13 mouse cellular contexts compared by ENCODE assay signal in the genomic region with DNA sequence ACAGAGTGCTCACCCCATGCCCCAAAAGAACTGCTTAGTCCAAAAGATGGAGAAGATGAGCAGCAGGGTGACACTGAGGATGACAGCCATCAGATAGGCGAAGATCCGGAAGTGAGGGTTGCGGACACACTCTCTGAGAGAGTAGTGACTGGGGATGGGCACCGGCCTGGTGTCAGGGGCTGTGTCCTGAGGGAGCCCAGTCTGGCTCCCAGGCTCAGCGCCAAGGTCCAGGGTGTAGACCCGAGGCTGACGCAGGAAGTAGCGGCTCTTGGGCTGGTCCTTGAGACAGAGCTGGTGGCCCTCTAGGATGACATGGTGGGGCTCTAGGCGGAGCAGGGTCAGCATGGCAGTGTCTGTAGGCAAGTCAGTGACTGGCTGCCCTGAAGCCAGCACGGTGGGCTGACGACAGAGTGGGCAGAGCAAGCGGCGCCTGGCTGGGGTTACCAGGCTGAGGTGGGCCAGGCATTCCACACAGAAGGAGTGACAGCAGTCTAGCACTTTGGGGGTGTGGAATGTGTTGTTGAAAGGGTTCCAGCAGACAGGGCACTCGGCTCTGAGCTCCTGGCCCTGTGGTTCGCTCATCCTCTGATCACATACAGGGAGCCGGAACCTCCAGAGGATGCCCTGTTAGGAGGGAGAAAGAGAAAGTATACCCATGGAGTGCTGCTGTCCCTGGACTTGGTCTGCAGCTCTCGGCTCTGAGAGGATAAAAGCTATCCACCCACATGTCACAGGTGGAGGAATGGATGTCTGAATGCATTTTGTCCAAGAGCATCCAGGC. TPM values are rescaled to one million over a fixed set of nuclear protein-coding genes. Genes with fewer than 3 reads are reported as not detected.
DNase-seq lines count a peak whose midpoint lies in the region; ATAC-seq and TF ChIP-seq lines count a peak whose summit lies in the region.
"Had no signal": no experiment of that assay in that cellular context is flagged by ENCODE, and none has a peak within 500 bp of the region (broad histone marks: within the 10 kb centered on the region; RNA-seq: fewer than 3 reads in every experiment).

No protein-coding gene starts in this region.

- TF ChIP-seq CTCF in lung, postnatal 0 days (IDR thresholded peaks at IDR 0.05), result no peak

- peaks cover 0 to 3% of the 10 kb centered on the region in 2 experiments; a peak in 1 of 4 replicates for H3K4me1 ChIP-seq in heart, embryonic 14.5 days (ENCODE audit: control insufficient read depth in 2 of 2, insufficient read depth in 2 of 2, low read length in 2 of 2)
- H3K4me1 ChIP-seq in lung, postnatal 0 days (ENCODE audit: insufficient read depth, low read depth, low read length), result no peaks in the 10 kb centered on the region
- H3K4me1 ChIP-seq: embryonic facial prominence, embryonic 15.5 days had no signal

- TF ChIP-seq EP300 in lung, postnatal 0 days (IDR thresholded peaks at IDR 0.05), result no peak

- no peak for ATAC-seq in heart, embryonic 14.5 days (ENCODE audit: insufficient number of reproducible peaks, insufficient read depth, low FRiP score, low read depth)
- ATAC-seq in lung, postnatal 0 days, result peak; percentile 72

- no peaks in the 10 kb centered on the region for H3K9me3 ChIP-seq in heart, embryonic 14.5 days (ENCODE audit: control insufficient read depth, low read length)
- H3K9me3 ChIP-seq in lung, postnatal 0 days (ENCODE audit: low read length), result no peaks in the 10 kb centered on the region
- H3K9me3 ChIP-seq: embryonic facial prominence, embryonic 15.5 days had no signal

- DNase-seq in adrenal gland, postnatal 10 days, result peak; percentile 8
- no peak for DNase-seq in adrenal gland, adult 8-10 months
- DNase-seq in heart, adult 11 months, result no peak
- DNase-seq in lung, postnatal 0 days (ENCODE audit: low spot score), result peak; percentile 18
- no peak for DNase-seq in lung, postnatal 25 days (ENCODE audit: low spot score)
- DNase-seq in lung, postnatal 4 days, result peak; percentile 14 to 65
- no peak for DNase-seq in right cerebral cortex, postnatal 10 days (ENCODE audit: low spot score in 2 of 2)
- DNase-seq: right cerebral cortex, postnatal 14 days had no signal

- H3K4me2 ChIP-seq in heart, embryonic 14.5 days (ENCODE audit: low read length), result peak overlapping the region; percentile 34
- H3K4me2 ChIP-seq in lung, postnatal 0 days (replicated peaks; ENCODE audit: low read depth, low read length), result no peak overlapping the region
- H3K4me2 ChIP-seq: embryonic facial prominence, embryonic 15.5 days had no signal

- H3K36me3 ChIP-seq in heart, embryonic 14.5 days (ENCODE audit: control insufficient read depth, insufficient read depth, low read length), result peaks cover 25% of the 10 kb centered on the region
- peaks cover 12% of the 10 kb centered on the region; the same call in 1 of the 2 replicates for H3K36me3 ChIP-seq in lung, postnatal 0 days (ENCODE audit: insufficient read depth, low read length)

- 55% methylated on average over 17 of the region's 17 CpGs for WGBS in heart, embryonic 14.5 days
- 57% methylated on average over 17 of the region's 17 CpGs for WGBS in lung, postnatal 0 days

- no peaks in the 10 kb centered on the region for H3K27me3 ChIP-seq in heart, embryonic 14.5 days (ENCODE audit: control insufficient read depth, insufficient read depth, low read length)
- no peaks in the 10 kb centered on the region for H3K27me3 ChIP-seq in lung, postnatal 0 days (replicated peaks; ENCODE audit: insufficient read depth, low read length)
- H3K27me3 ChIP-seq: embryonic facial prominence, embryonic 15.5 days had no signal

- H3K27ac ChIP-seq in heart, embryonic 14.5 days (replicated peaks in 1 of 2; ENCODE audit: control insufficient read depth in 1 of 2, insufficient read depth in 1 of 2, low read depth in 2 of 2, low read length in 2 of 2), result no peak overlapping the region
- H3K27ac ChIP-seq in lung, postnatal 0 days (ENCODE audit: low read length), result no peak overlapping the region
- H3K27ac ChIP-seq: embryonic facial prominence, embryonic 15.5 days; liver, embryonic 14.5 days had no signal

- no peak overlapping the region for H3K4me3 ChIP-seq in heart, embryonic 14.5 days (ENCODE audit: control insufficient read depth in 1 of 2, insufficient read depth in 1 of 2, low read depth in 1 of 2, low read length in 2 of 2)
- H3K4me3 ChIP-seq in lung, postnatal 0 days (ENCODE audit: low read depth, low read length), result no peak overlapping the region
- H3K4me3 ChIP-seq: embryonic facial prominence, embryonic 15.5 days had no signal

- no peak overlapping the region for H3K9ac ChIP-seq in heart, embryonic 14.5 days (ENCODE audit: low read length)
- H3K9ac ChIP-seq in lung, postnatal 0 days (replicated peaks; ENCODE audit: low read depth), result no peak overlapping the region
- H3K9ac ChIP-seq: embryonic facial prominence, embryonic 15.5 days; liver, embryonic 14.5 days had no signal

RNA-seq across cellular contexts. Expression of gene Rnf183, which starts 6.9 kb away (rescaled TPM):
- not detected for total RNA-seq in adrenal gland, postnatal 10 days (2021)
- total RNA-seq in adrenal gland, adult 8-10 months (2022), result 1 to 10 TPM in 2 of 4 experiments, under 1 TPM in 1, not detected in 1; 0.21 to 2.4 (median 1.2) TPM
- not detected in 2 replicates for polyA plus RNA-seq in heart, embryonic 14.5 days (2014; fragmentation: Nextera tagmentation; extraction: Ambion mirVana)
- polyA plus RNA-seq in lung, postnatal 0 days (2015; fragmentation: Nextera tagmentation; extraction: Ambion mirVana), result 0.15 TPM in 1 of 2 replicates, not detected in the other
- total RNA-seq: hematopoietic stem cell, adult 5-6 weeks; layer of hippocampus, adult 8-10 months had no signal
- polyA plus RNA-seq: liver, embryonic 14.5 days had no signal

RNA-seq across cellular contexts. Expression of gene Prpf4, which starts 19.6 kb away (rescaled TPM):
- total RNA-seq in adrenal gland, postnatal 10 days (2021), result 10 to 100 TPM; 19.8 to 21.3 TPM
- 10 to 100 TPM; 28.6 to 37.7 (median 31.1) TPM for total RNA-seq in adrenal gland, adult 8-10 months (2022)
- 12.6 and 14.9 TPM in 2 replicates for polyA plus RNA-seq in heart, embryonic 14.5 days (2014; fragmentation: Nextera tagmentation; extraction: Ambion mirVana)
- 9.6 and 10.0 TPM in 2 replicates for polyA plus RNA-seq in lung, postnatal 0 days (2015; fragmentation: Nextera tagmentation; extraction: Ambion mirVana)

RNA-seq across cellular contexts. Expression of gene Cdc26, which starts 19.7 kb away (rescaled TPM):
- total RNA-seq in adrenal gland, postnatal 10 days (2021), result 10 to 100 TPM; 60.0 to 70.8 TPM
- total RNA-seq in adrenal gland, adult 8-10 months (2022), result 10 to 100 TPM; 74.3 to 90.8 (median 78.5) TPM
- polyA plus RNA-seq in heart, embryonic 14.5 days (2014; fragmentation: Nextera tagmentation; extraction: Ambion mirVana), result 85.6 and 93.0 TPM in 2 replicates
- polyA plus RNA-seq in lung, postnatal 0 days (2015; fragmentation: Nextera tagmentation; extraction: Ambion mirVana), result 91.6 and 94.2 TPM in 2 replicates

RNA-seq across cellular contexts. Expression of gene Wdr31, which starts 42.5 kb away (rescaled TPM):
- total RNA-seq in adrenal gland, postnatal 10 days (2021), result 1 to 10 TPM; 2.4 to 3.7 TPM
- 1 to 10 TPM; 1.8 to 7.0 (median 4.8) TPM for total RNA-seq in adrenal gland, adult 8-10 months (2022)
- 2.6 and 2.8 TPM in 2 replicates for polyA plus RNA-seq in heart, embryonic 14.5 days (2014; fragmentation: Nextera tagmentation; extraction: Ambion mirVana)
- 5.2 and 6.1 TPM in 2 replicates for polyA plus RNA-seq in lung, postnatal 0 days (2015; fragmentation: Nextera tagmentation; extraction: Ambion mirVana)

RNA-seq across cellular contexts. Expression of gene Bspry, which starts 51.7 kb away (rescaled TPM):
- total RNA-seq in adrenal gland, postnatal 10 days (2021), result 1 to 10 TPM in 1 of 2 experiments, under 1 TPM in 1; 0.93 to 1.1 TPM
- 10 to 100 TPM in 2 of 4 experiments, 1 to 10 TPM in 2; 5.5 to 32.9 (median 15.0) TPM for total RNA-seq in adrenal gland, adult 8-10 months (2022)
- 0.27 and 0.36 TPM in 2 replicates for polyA plus RNA-seq in heart, embryonic 14.5 days (2014; fragmentation: Nextera tagmentation; extraction: Ambion mirVana)
- polyA plus RNA-seq in lung, postnatal 0 days (2015; fragmentation: Nextera tagmentation; extraction: Ambion mirVana), result 26.8 and 33.0 TPM in 2 replicates

Comparison
In these comparisons a context has a peak if more than half of its experiments do, and no peak if none do; other contexts are left out.
1. DNase-seq: peak in adrenal gland, postnatal 10 days (single experiment), lung, postnatal 0 days (single experiment) and lung, postnatal 4 days (2 of 2); none in adrenal gland, adult 8-10 months (single experiment), heart, adult 11 months (single experiment), lung, postnatal 25 days (single experiment) and right cerebral cortex, postnatal 10 days (0 of 2).